Mouse (Mus musculus): ENCODE data around the gene Rhox2g. TPM values are rescaled to one million over a fixed set of nuclear protein-coding genes. Genes with fewer than 3 reads are reported as not detected.
"Not testable (repeated sequence)": the region's sequence is repeated elsewhere in the genome, so short reads cannot be mapped to it uniquely, and the experiment has no call there.

Rhox2g gene
- polyA plus RNA-seq (2015; fragmentation: Nextera tagmentation; extraction: Ambion mirVana): not detected in 2 replicates

- not testable (repeated sequence) for H3K27ac ChIP-seq (ENCODE audit: low read length); H3K9me3 ChIP-seq (replicated peaks; ENCODE audit: control insufficient read depth, low read length, poor library complexity, severe bottlenecking); H3K36me3 ChIP-seq (ENCODE audit: control insufficient read depth, insufficient read depth, low read length); H3K4me3 ChIP-seq (ENCODE audit: low read depth, low read length); ATAC-seq; H3K4me2 ChIP-seq (ENCODE audit: low read length); H3K4me1 ChIP-seq (ENCODE audit: control insufficient read depth, insufficient read depth, low read length); H3K27me3 ChIP-seq (ENCODE audit: control insufficient read depth, insufficient read depth, low read depth, low read length); H3K9ac ChIP-seq (ENCODE audit: low read depth, low read length)
- WGBS: 95% methylated on average over 6 of the region's 6 CpGs
Measured at GRCm38 (mm10) chrX:37643370-37643769, at the start of gene Rhox2g. Rhox2g (minus strand) TSS chrX:37643470.

- Histone ChIP-seq H3K9me3 (replicated peaks; ENCODE audit: control insufficient read depth, low read length, poor library complexity, severe bottlenecking) (no peaks in the 10 kb centered on the region), H3K27ac (ENCODE audit: low read length) (no peak overlapping the region), H3K4me1 (ENCODE audit: control insufficient read depth, insufficient read depth, low read length) (no peaks in the 10 kb centered on the region), H3K4me2 (ENCODE audit: low read length) (no peak overlapping the region), H3K27me3 (ENCODE audit: control insufficient read depth, insufficient read depth, low read depth, low read length) (no peaks in the 10 kb centered on the region), H3K9ac (ENCODE audit: low read depth, low read length) (no peak overlapping the region), H3K4me3 (ENCODE audit: low read depth, low read length) (no peak overlapping the region), H3K36me3 (ENCODE audit: control insufficient read depth, insufficient read depth, low read length) (no peaks in the 10 kb centered on the region)
- 85% methylated on average over 2 of the region's 2 CpGs for WGBS
- ATAC-seq: no peak
Measured at GRCm38 (mm10) chrX:37692261-37692660, 49.0 kb upstream of the Rhox2g start.

GRCm38 (mm10) chrX:37683031-37683715 is 39.9 kb upstream of the Rhox2g start:
- H3K4me3 ChIP-seq (ENCODE audit: low read depth, low read length): no peak overlapping the region
- H3K27ac ChIP-seq (ENCODE audit: low read length): no peak overlapping the region
- H3K36me3 ChIP-seq (ENCODE audit: control insufficient read depth, insufficient read depth, low read length): no peaks in the 10 kb centered on the region
- WGBS: 88% methylated on average over 24 of the region's 24 CpGs
- ATAC-seq: no peak
- no peaks in the 10 kb centered on the region for H3K9me3 ChIP-seq (replicated peaks; ENCODE audit: control insufficient read depth, low read length, poor library complexity, severe bottlenecking)
- H3K4me2 ChIP-seq (ENCODE audit: low read length): no peak overlapping the region
- H3K4me1 ChIP-seq (ENCODE audit: control insufficient read depth, insufficient read depth, low read length): no peaks in the 10 kb centered on the region
- no peaks in the 10 kb centered on the region for H3K27me3 ChIP-seq (ENCODE audit: control insufficient read depth, insufficient read depth, low read depth, low read length)
- no peak overlapping the region for H3K9ac ChIP-seq (ENCODE audit: low read depth, low read length)

GRCm38 (mm10) chrX:37673177-37673576 is 29.9 kb upstream of the Rhox2g start, which contains the start of gene Rhox2h:
Rhox2h (minus strand) TSS chrX:37673277.
- H3K9me3 ChIP-seq (replicated peaks; ENCODE audit: control insufficient read depth, low read length, poor library complexity, severe bottlenecking); H3K27me3 ChIP-seq (ENCODE audit: control insufficient read depth, insufficient read depth, low read depth, low read length); H3K36me3 ChIP-seq (ENCODE audit: control insufficient read depth, insufficient read depth, low read length); H3K4me3 ChIP-seq (ENCODE audit: low read depth, low read length); H3K4me1 ChIP-seq (ENCODE audit: control insufficient read depth, insufficient read depth, low read length); H3K27ac ChIP-seq (ENCODE audit: low read length); H3K9ac ChIP-seq (ENCODE audit: low read depth, low read length); ATAC-seq; H3K4me2 ChIP-seq (ENCODE audit: low read length): not testable (repeated sequence)
- WGBS: 79% methylated on average over 8 of the region's 8 CpGs

- H3K4me3 ChIP-seq (ENCODE audit: low read depth, low read length); H3K4me2 ChIP-seq (ENCODE audit: low read length); H3K9ac ChIP-seq (ENCODE audit: low read depth, low read length); H3K27me3 ChIP-seq (ENCODE audit: control insufficient read depth, insufficient read depth, low read depth, low read length); H3K36me3 ChIP-seq (ENCODE audit: control insufficient read depth, insufficient read depth, low read length); H3K4me1 ChIP-seq (ENCODE audit: control insufficient read depth, insufficient read depth, low read length); H3K27ac ChIP-seq (ENCODE audit: low read length); ATAC-seq; H3K9me3 ChIP-seq (replicated peaks; ENCODE audit: control insufficient read depth, low read length, poor library complexity, severe bottlenecking): not testable (repeated sequence)
- 100% methylated on average over 1 of the region's 3 CpGs for WGBS
Measured at GRCm38 (mm10) chrX:37668664-37669063, 25.4 kb upstream of the Rhox2g start, which contains the start of gene Rhox3h. Rhox3h (minus strand) TSS chrX:37668764.

- WGBS: 93% methylated on average over 14 of the region's 20 CpGs
- not testable (repeated sequence) for ATAC-seq; H3K27me3 ChIP-seq (ENCODE audit: control insufficient read depth, insufficient read depth, low read depth, low read length); H3K9me3 ChIP-seq (replicated peaks; ENCODE audit: control insufficient read depth, low read length, poor library complexity, severe bottlenecking); H3K27ac ChIP-seq (ENCODE audit: low read length); H3K36me3 ChIP-seq (ENCODE audit: control insufficient read depth, insufficient read depth, low read length); H3K4me2 ChIP-seq (ENCODE audit: low read length); H3K4me1 ChIP-seq (ENCODE audit: control insufficient read depth, insufficient read depth, low read length); H3K9ac ChIP-seq (ENCODE audit: low read depth, low read length); H3K4me3 ChIP-seq (ENCODE audit: low read depth, low read length)
Measured at GRCm38 (mm10) chrX:37651227-37651626, 8.0 kb upstream of the Rhox2g start, which contains the start of gene Rhox4g. Rhox4g (minus strand) TSS chrX:37651327.

- ATAC-seq; H3K4me2 ChIP-seq (ENCODE audit: low read length); H3K4me1 ChIP-seq (ENCODE audit: control insufficient read depth, insufficient read depth, low read length); H3K36me3 ChIP-seq (ENCODE audit: control insufficient read depth, insufficient read depth, low read length); H3K4me3 ChIP-seq (ENCODE audit: low read depth, low read length); H3K27me3 ChIP-seq (ENCODE audit: control insufficient read depth, insufficient read depth, low read depth, low read length); H3K9me3 ChIP-seq (replicated peaks; ENCODE audit: control insufficient read depth, low read length, poor library complexity, severe bottlenecking); H3K9ac ChIP-seq (ENCODE audit: low read depth, low read length); H3K27ac ChIP-seq (ENCODE audit: low read length): not testable (repeated sequence)
- WGBS: 91% methylated on average over 2 of the region's 2 CpGs
Measured at GRCm38 (mm10) chrX:37628512-37628911, 14.8 kb downstream of the Rhox2g start, which contains the start of gene Rhox3g. Rhox3g (minus strand) TSS chrX:37628612.

GRCm38 (mm10) chrX:37607604-37608003 is 35.7 kb downstream of the Rhox2g start, which contains the start of gene Rhox4f:
Rhox4f (minus strand) TSS chrX:37607704.
- not testable (repeated sequence) for H3K9me3 ChIP-seq (replicated peaks; ENCODE audit: control insufficient read depth, low read length, poor library complexity, severe bottlenecking); ATAC-seq; H3K4me3 ChIP-seq (ENCODE audit: low read depth, low read length); H3K27me3 ChIP-seq (ENCODE audit: control insufficient read depth, insufficient read depth, low read depth, low read length); H3K9ac ChIP-seq (ENCODE audit: low read depth, low read length); H3K27ac ChIP-seq (ENCODE audit: low read length); H3K4me2 ChIP-seq (ENCODE audit: low read length); H3K36me3 ChIP-seq (ENCODE audit: control insufficient read depth, insufficient read depth, low read length); H3K4me1 ChIP-seq (ENCODE audit: control insufficient read depth, insufficient read depth, low read length)
- 98% methylated on average over 14 of the region's 19 CpGs for WGBS

Measured in midbrain, embryonic 16.5 days (tissue).